Mouse (Mus musculus): ENCODE measurements at regions not wholly inside any gene's neighbourhood (a gene's known extent, or its start where the extent isn't known, plus 50 kb on each side); places are given as distances from the start of the nearest gene placed in this dataset.

- no peak for DNase-seq (ENCODE audit: low read depth, low spot score)
Observed at GRCm38 (mm10) chr12:70589315-70589742, 136.4 kb downstream of the Tmx1 start.

DNA sequence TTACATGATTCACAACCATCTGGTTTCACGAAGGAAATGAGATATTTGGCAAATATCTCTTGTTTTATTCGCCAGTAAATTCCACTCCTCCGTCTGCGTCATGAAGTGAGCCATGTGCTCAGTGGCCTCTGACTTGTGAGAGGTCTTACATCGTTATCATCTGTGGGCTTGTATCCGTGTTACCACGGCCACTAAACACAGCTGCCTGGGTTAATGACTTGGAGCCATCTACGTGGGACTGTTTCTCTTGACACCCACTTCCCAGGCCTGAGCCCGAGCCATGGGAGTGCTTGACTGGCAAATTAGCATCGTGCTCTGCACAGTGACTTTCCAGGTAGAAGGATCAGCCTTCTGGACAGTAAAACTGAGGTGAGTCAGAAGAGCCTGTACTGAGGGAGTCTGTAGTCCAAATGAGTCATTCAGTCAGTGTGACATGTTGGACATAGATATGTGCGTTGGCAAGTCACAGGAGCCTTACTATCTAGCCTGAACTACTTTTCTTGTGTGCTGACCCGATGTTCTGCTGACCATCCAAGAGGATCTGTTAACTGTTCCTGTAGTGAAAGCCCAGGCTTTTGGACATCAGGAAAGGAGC lies 137.7 kb downstream of the Tmx1 start:
- no peak for DNase-seq (ENCODE audit: low read depth, low spot score)

- no peak for DNase-seq (ENCODE audit: low read depth, low spot score)
Observed at GRCm38 (mm10) chr12:70592821-70593220, 139.9 kb downstream of the Tmx1 start.

- DNase-seq (ENCODE audit: low read depth, low spot score), result no peak
Observed at GRCm38 (mm10) chr12:70598211-70598701, 145.4 kb downstream of the Tmx1 start.

- DNase-seq (ENCODE audit: low read depth, low spot score), result peak; percentile 40
Observed at GRCm38 (mm10) chr12:70599731-70600130, 146.8 kb downstream of the Tmx1 start.

DNA sequence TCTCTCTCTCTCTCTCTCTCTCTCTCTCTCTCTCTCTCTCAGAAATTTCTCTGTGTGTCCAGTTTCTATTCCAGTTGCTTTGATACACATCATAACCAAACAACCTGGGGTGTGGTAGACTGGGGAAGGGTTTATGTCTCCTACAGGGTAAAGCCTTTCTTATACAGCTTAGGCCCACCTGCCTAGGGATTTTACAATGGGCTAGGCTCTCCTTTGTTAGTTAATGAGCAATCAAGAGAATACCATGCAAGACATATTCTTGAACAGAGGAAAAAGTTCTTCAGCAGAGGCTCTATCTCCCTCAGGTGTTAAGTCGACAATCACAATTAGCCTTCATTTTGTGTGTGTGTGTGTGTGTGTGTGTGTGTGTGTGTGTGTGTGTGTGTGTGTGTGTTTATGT lies 151.0 kb downstream of the Tmx1 start:
- peak; percentile 9 for DNase-seq (ENCODE audit: low read depth, low spot score)

DNA sequence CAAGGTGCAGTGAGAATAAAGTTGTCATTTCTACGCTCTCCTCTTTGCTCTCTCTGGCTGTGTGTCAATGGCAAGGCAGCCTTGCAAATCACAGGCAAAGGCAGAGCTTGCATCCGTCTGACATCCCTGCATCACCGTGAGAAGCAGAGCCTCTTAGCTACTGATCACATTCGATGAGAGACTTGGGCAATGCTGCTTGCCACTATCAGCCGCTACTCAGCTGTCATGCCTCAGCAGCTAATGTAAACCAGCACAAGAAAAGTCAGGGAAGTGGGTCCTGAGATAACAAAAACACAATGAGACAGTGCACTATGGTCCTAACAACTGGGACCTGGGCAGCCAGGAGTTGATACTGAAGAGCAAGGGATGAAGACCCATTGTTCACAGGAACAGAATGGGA lies 155.8 kb downstream of the Tmx1 start:
- DNase-seq (ENCODE audit: low read depth, low spot score), result no peak

DNA sequence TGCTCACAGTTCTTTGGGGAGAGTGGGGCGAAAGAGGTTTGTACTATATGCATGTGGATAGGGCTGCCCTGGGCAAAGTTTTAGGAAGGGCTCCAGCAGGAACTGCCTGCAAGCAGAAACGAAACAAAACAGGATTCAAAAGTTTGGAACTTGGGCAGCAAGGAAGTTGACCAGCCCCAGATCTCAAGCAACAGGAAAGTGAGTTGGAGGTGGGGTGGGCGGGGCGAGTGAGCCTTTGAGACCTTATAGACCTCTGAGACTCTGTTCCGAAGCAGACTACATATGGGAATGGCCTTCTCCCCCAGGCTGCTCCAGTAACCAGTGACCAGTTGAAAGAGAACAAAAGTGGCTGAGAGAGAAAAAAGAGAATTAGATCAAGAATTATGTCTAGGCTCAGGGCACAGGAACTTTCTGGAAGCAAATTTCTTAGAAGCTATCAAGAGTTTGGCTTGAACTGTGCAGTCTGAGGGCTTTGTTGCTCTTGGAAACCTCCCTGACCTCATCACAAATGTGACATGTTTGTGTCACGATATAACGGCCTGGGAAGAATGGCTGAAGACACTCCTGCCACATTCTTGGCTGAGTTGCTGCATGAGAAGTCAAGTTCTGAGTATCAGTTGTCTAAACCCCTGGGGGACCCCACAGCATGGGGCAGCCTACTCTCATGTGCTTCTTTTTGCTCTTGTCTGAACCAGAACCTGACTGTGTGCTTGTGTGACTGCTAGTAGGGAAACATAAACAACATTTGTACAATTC lies 156.4 kb downstream of the Tmx1 start:
- no peak for DNase-seq (ENCODE audit: low read depth, low spot score)

GRCm38 (mm10) chr12:70611891-70612290 lies 159.0 kb downstream of the Tmx1 start:
- DNase-seq (ENCODE audit: low read depth, low spot score), result no peak

- DNase-seq (ENCODE audit: low read depth, low spot score), result no peak
Observed at GRCm38 (mm10) chr12:70613244-70613643, 160.3 kb downstream of the Tmx1 start.

DNA sequence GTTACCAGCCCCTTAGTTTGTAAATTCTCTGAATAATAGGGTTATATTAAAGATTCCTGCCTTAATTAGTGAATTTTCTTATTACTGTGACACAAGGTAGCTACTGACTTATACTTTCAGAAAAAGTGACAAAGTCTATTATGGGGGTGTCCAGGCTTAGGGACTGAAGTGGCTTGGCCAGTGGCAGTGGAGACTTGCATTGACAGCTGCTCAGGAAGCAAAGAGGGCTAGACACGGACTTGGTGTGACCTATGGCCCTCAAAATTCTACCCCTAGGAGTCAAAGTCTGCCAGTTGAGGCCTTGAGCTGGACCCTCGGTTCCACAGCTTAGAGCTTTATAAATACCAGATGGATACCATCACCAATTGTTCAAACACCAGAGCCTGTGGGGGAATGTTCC lies 161.2 kb downstream of the Tmx1 start:
- no peak for DNase-seq (ENCODE audit: low read depth, low spot score)

DNA sequence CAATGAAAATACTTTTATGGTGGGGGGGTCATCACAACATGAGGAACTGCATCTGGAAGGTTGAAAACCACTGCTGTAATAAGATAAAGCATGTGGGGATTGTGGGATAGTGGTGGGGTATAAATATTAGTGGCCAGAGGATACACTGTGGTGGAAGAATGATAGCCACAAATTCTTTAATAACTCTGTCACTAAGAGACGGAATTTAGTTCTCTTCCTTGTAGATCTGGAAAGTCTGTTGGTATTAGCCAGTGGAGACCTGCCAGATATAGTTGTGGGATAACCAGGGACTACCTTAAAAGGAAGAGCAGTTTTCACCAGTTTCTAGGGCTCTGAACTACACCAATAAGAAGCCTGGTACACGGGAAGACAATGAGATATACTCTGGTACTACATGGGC lies 161.8 kb downstream of the Tmx1 start:
- DNase-seq (ENCODE audit: low read depth, low spot score), result no peak

DNA sequence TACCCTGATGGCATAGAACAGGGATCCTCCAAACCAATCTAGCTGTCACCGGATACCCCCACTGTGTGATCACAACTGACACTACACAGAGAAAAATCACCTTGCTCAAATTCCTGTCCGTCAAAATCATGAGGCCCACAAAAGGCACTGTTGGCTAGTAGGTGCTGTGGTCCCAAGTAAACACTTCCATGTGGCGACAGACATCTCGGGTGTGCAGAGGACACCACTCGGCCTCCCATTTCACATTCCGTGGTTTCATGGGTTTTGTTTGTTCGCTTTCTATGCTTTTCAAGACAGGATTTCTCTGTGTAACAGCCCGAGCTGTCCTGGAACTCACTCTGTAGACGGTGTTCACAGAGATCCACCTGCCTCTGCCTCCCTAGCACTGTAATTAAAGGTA lies 162.2 kb downstream of the Tmx1 start:
- no peak for DNase-seq (ENCODE audit: low read depth, low spot score)

- no peak for DNase-seq (ENCODE audit: low read depth, low spot score)
Observed at GRCm38 (mm10) chr12:70616049-70616448, 163.2 kb downstream of the Tmx1 start.

- no peak for DNase-seq (ENCODE audit: low read depth, low spot score)
Observed at GRCm38 (mm10) chr12:70616487-70616886, 163.6 kb downstream of the Tmx1 start.

DNA sequence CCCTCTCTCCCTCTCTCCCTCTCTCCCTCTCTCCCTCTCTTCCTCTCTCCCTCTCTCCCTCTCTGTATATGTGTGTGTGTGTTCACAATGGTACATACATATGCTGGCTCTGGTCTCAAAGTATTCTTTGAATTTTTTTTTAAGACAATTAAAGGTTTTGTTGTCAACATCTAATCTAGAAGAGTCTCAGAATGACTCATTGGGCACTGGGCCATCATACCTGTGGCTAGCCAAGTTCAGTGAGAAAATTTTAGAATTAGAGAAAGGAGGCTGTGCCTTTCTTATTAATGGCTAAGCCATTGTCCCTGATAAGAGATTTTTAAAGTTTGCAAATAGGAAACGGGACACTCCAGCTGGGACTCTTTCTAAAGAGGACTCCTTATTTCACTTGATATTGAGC lies 164.1 kb downstream of the Tmx1 start:
- DNase-seq (ENCODE audit: low read depth, low spot score), result no peak

DNA sequence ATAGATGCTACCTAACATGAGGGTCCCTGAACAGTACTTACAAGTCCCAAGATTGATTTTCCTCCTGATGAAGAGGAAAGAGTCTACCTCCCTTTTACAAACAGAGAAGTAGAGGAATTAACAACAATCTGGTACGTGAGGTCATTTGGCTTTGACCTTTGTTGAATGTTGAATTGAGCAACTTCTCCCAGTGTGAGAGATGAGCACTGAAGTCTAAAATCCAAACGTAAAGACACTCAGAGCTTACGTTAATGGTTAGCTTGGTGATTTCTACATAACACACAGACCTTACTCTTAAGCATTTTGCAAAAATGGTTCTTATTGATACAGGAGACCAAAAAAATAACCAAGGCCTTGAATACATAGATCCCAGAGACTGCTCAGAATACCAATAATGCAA lies 165.1 kb downstream of the Tmx1 start:
- DNase-seq (ENCODE audit: low read depth, low spot score), result no peak

- DNase-seq (ENCODE audit: low read depth, low spot score), result no peak
Observed at GRCm38 (mm10) chr12:70619436-70619835, 166.5 kb downstream of the Tmx1 start.

- no peak for DNase-seq (ENCODE audit: low read depth, low spot score)
Observed at GRCm38 (mm10) chr12:70622019-70622418, 169.1 kb downstream of the Tmx1 start.

GRCm38 (mm10) chr12:70624298-70624980 lies 171.5 kb downstream of the Tmx1 start:
- no peak for DNase-seq (ENCODE audit: low read depth, low spot score)

GRCm38 (mm10) chr12:70627638-70628037 lies 174.7 kb downstream of the Tmx1 start:
- peak; percentile 17 for DNase-seq (ENCODE audit: low read depth, low spot score)
